Mouse (Mus musculus) CD4-positive, CD25-positive, alpha-beta regulatory T cell, adult 2 months (primary cell): ENCODE measurements around the gene Fez1.

Experiments
- DNase-seq: peaks from one replicate; pipeline ENCODE4 v3.0.0-alpha.2; 2012; ENCODE audit warnings: low read depth, low spot score

Fez1 gene

GRCm38 (mm10) chr9:36833914-36834313, 12.2 kb downstream of the Fez1 start:
- no peak for DNase-seq

- DNase-seq, result no peak
Measured at GRCm38 (mm10) chr9:36846346-36846745, 24.7 kb downstream of the Fez1 start.

- DNase-seq, result no peak
Measured at GRCm38 (mm10) chr9:36848661-36849060, 27.0 kb downstream of the Fez1 start.

DNA sequence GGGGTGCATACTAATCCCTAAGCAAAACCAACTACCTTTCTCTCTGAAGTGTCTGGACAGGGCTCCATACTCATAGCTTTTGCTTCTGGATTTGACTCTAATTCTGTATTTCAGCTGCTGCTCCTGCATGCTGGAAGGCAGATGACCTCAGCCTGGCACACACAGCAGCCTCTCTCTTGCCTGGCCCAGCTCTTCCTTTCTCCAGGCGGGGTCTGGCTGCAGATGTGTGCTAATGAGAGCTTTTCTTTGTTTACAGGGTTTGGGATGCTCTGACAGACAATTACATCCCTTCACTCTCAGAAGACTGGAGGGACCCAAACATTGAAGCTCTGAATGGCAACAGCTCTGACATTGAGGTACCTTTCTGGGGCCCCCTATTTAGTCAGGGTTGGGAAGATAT, 28.4 kb downstream of the Fez1 start:
- no peak for DNase-seq

GRCm38 (mm10) chr9:36852175-36852574, 30.5 kb downstream of the Fez1 start:
- no peak for DNase-seq

- DNase-seq, result no peak
Measured at GRCm38 (mm10) chr9:36856351-36856750, 34.7 kb downstream of the Fez1 start.

DNA sequence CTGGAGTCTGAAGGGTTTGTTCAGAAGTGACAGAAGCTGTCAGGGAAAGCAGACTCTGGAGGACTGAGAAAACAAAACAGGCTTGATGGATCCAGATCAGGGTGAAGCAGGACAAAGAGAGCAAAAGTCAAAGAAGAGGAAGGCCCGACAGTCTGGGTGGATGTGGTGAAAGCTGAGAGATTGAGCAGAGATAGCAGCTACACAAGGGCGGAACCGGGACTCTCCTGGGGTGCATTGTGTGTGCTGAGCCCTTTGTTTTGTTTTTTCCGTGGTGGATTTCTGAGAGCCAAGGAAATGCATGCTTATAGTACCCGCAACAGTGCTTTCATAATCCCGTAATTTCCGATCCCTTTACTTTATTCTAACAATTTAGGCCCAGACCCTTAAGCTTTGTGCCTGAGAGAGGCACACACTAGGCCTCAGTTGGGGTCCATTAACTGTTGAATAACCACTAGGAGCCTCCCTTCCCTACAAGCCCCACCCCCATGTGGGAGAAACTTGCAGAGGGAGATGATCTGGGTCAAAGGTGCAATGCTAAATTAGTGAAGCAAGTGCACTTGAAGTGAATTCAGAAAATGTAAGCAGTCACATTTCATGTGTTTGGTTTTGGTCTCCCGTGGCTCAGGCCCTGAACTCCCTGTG, 35.9 kb downstream of the Fez1 start:
- no peak for DNase-seq

- no peak for DNase-seq
Measured at GRCm38 (mm10) chr9:36858677-36859076, 37.0 kb downstream of the Fez1 start.

GRCm38 (mm10) chr9:36862576-36862975, 40.9 kb downstream of the Fez1 start:
- DNase-seq, result no peak

- no peak for DNase-seq
Measured at GRCm38 (mm10) chr9:36863694-36864093, 42.0 kb downstream of the Fez1 start.

DNA sequence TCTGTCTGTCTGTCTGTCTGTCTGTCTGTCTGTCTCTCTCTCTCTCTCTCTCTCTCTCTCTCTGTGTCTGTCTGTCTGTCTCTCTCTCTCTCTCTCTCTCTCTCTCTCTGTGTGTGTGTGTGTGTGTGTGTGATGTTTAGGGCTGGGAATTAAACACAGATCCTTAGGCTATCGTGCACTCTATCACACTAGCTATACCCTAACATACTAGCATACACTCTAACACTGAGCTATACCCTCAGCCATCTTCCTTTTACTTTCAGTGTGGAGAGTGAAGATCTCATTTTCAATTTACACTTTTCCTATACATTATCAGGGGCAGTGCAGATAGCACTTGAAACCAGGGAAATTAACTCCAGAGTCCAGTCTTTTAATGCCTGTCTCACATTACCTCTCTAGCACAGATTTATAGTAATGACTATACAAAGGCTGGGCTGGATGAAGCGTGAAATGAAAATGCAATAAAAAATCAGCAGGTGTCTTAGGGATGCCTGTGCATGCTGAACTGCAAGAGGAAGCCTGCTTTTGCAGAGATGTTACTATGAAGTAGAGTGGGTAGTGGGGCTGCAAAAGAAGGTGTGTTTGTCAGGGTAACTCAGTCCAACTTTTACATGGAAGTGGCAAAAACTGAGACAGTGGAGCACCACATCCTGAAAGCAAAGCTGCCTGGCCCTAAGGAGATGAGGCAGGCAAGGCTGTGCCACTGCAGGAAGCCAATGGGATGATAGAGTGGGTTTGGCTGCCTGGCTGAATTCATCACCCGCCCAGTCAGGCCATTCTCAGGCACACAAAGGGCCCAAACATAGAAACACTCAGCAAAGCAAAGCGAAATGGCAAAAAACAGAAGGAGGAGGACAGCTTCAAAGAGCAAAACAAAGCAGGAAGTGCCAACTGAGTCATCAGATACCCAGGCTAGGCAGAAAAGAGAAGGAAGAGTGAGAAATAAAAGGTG, 43.5 kb downstream of the Fez1 start:
- no peak for DNase-seq

DNA sequence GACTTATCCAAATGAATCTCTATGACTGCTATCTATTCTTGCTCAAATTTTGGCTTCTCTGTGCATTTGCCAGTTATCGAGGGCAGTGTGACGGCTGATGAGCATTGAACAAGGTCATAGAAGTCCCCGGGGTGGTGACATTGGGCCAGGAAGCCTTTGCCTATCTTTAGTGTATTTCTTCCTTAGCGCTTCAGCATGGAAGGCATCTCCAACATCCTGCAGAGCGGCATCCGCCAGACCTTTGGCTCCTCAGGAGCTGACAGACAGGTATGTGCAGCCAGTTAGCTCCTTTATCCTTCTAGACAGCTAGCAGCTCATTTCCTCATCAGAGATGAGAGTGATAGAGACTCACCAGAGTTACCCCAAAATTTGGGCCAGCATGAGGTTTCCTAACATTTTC, 47.0 kb downstream of the Fez1 start:
- no peak for DNase-seq

DNA sequence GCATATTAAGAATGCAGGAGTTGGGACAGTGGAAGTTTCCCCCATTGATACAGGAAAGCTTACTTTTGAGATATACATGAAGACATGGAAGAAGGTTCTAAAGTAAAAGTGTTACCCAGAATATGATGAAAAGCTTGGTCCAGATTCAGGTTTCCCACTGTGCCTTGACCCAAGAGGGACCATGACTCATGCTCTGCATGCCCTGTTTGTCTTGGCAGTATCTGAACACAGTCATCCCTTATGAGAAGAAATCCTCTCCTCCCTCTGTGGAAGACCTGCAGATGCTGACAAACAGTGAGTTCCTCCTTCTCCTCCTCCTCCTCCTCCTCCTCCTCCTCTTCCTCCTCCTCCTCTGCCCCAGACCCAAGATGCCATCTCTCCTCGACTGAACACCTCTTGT, 48.6 kb downstream of the Fez1 start:
- no peak for DNase-seq

GRCm38 (mm10) chr9:36873796-36874195, 52.1 kb downstream of the Fez1 start:
- DNase-seq, result no peak

DNA sequence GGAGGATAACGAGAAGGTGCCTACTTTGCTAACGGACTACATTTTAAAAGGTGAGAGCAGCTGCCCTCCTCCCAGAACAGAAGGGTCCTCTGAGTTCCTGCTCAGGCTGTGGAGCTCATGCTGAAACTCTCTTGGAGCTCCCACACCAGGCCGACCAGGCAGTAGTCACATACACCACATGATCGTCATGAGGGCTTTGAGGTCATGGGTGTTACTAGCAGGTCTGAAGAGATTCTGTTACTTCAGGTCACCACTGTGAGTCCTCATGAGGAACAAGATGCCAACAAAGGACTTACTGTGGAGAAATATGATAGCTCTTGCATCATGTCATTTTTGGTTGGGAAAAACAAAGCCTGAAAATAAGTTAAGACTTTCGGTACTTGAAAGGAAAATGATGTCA, 54.6 kb downstream of the Fez1 start:
- no peak for DNase-seq

- DNase-seq, result no peak
Measured at GRCm38 (mm10) chr9:36876787-36877186, 55.1 kb downstream of the Fez1 start.

- no peak for DNase-seq
Measured at GRCm38 (mm10) chr9:36881615-36882014, 60.0 kb downstream of the Fez1 start.

DNA sequence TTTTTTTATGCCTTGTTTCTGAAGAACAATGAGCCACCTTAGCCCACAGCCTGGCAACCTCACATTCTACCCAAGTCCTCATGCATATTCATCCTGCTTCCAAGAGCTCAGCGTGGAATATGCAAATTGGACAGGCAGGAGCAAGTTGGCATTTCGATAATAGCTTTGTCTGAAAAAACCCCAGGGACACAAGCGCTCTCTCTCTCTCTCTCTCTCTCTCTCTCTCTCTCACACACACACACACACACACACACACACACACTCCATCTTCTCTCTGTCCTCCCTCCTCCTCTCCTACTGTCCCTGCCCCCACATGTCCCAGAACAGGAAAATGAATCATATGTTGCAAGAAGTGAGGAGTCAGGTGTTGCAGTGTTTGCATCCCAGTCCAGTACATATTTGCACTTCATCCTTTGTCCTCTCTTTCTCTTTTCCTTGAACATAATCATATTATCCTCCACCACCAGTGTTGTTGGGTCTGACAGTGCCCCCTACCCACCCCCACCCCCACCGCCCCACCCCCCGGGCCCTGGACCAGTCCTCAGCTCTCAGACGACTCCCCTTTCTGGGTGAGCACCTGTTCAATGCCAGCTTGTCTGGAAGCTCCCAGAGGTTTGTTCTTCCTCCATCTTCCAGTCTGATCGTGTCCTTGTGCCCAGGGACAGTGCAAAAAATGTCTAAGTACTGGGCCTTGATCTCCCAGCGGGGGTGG, 60.5 kb downstream of the Fez1 start:
- no peak for DNase-seq

- DNase-seq, result no peak
Measured at GRCm38 (mm10) chr9:36883569-36883968, 61.9 kb downstream of the Fez1 start.

GRCm38 (mm10) chr9:36885237-36885636, 63.6 kb downstream of the Fez1 start:
- peak; percentile 17 for DNase-seq

- DNase-seq, result peak; percentile 46
Measured at GRCm38 (mm10) chr9:36890552-36890951, 68.9 kb downstream of the Fez1 start.

DNA sequence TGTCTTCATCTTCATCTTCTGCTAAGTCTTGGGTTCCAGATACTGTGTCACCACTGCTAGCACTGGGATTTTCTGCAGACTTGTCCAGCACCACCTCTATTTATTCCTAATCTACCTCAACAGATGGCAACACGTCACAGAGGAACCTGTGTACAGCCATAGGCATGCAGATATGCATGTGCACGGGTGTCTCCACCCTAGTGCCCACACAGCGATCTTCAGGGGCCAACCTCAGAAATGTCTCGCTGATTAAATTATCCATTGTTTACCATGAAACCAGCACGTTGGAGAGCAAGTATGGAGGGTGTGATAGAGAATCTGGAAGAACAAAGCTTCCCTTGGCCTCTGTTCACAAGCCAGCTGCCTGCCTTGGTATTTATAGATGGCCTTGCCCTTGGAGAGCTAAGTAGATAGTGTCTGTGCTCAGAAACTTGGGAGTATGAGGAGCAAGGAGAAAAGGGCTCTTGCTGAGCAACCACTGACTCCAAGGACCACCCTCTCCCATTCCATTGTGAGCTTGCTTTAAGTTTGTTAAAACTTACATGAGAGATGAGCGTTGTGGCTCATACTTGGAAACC, 71.8 kb downstream of the Fez1 start:
- DNase-seq, result no peak
